Comparison of ENCODE assay signal across 8 mouse cellular contexts in the genomic region with DNA sequence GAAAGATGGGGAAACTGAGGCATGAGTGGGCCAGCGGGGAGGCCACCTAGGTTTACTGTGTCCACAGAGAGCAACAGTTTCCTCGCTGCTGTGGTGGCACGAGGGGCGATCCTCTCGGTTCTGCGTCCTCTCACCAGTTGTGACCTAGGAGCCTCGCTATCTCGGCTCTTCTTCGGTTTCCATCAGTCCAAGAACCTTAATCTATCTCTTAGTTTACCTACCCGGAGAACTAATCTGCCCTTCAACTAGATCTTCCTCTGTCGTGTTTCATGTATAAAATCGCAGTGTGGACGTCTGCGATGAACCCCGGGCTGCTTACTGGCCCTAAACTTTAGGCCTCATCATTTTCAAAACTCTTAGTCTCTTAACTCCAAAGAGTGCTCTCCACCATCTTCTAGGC. TPM values are rescaled to one million over a fixed set of nuclear protein-coding genes. Genes with fewer than 3 reads are reported as not detected.
DNase-seq lines count a peak whose midpoint lies in the region; ATAC-seq and TF ChIP-seq lines count a peak whose summit lies in the region.

No protein-coding gene starts in this region.

- H3K36me3 ChIP-seq in heart, postnatal 0 days (replicated peaks; ENCODE audit: control insufficient read depth, insufficient read depth, low read length), result peaks cover 37% of the 10 kb centered on the region
- peaks cover 27% of the 10 kb centered on the region; the same call in 1 of the 2 replicates for H3K36me3 ChIP-seq in forebrain, postnatal 0 days (ENCODE audit: insufficient read depth)
- peaks cover 44% of the 10 kb centered on the region for H3K36me3 ChIP-seq in midbrain, embryonic 12.5 days

- peak overlapping the region; percentile 91 for H3K4me2 ChIP-seq in heart, postnatal 0 days (ENCODE audit: low read depth, low read length)
- H3K4me2 ChIP-seq in forebrain, postnatal 0 days (ENCODE audit: low read depth), result peak overlapping the region; percentile 83
- peak overlapping the region; percentile 89 for H3K4me2 ChIP-seq in midbrain, embryonic 12.5 days (replicated peaks)

- H3K4me1 ChIP-seq in heart, postnatal 0 days (ENCODE audit: control insufficient read depth, insufficient read depth), result peaks cover 11% of the 10 kb centered on the region; the same call in 1 of the 2 replicates
- peaks cover 15% of the 10 kb centered on the region for H3K4me1 ChIP-seq in forebrain, postnatal 0 days (ENCODE audit: insufficient read depth)
- peaks cover 24% of the 10 kb centered on the region for H3K4me1 ChIP-seq in midbrain, embryonic 12.5 days

- H3K9me3 ChIP-seq in heart, postnatal 0 days (replicated peaks; ENCODE audit: control insufficient read depth, low read length), result no peaks in the 10 kb centered on the region
- H3K9me3 ChIP-seq in forebrain, postnatal 0 days (ENCODE audit: low read length), result no peaks in the 10 kb centered on the region
- no peaks in the 10 kb centered on the region for H3K9me3 ChIP-seq in midbrain, embryonic 12.5 days

- no peaks in the 10 kb centered on the region for H3K27me3 ChIP-seq in heart, postnatal 0 days (ENCODE audit: control insufficient read depth, insufficient read depth, low read length)
- no peaks in the 10 kb centered on the region for H3K27me3 ChIP-seq in forebrain, postnatal 0 days (ENCODE audit: insufficient read depth, low read length)
- H3K27me3 ChIP-seq in midbrain, embryonic 12.5 days, result no peaks in the 10 kb centered on the region

- H3K9ac ChIP-seq in heart, postnatal 0 days (replicated peaks; ENCODE audit: low read depth, low read length), result peak overlapping the region; percentile 96
- H3K9ac ChIP-seq in forebrain, postnatal 0 days, result peak overlapping the region; percentile 93
- peak overlapping the region; percentile 94 for H3K9ac ChIP-seq in midbrain, embryonic 12.5 days (replicated peaks)

- WGBS in heart, postnatal 0 days, result 7% methylated on average over 15 of the region's 15 CpGs
- WGBS in forebrain, postnatal 0 days, result 11% methylated on average over 15 of the region's 15 CpGs
- WGBS in midbrain, embryonic 12.5 days, result 10% methylated on average over 15 of the region's 15 CpGs

- H3K27ac ChIP-seq in heart, postnatal 0 days (ENCODE audit: low read depth), result peak overlapping the region; percentile 83
- H3K27ac ChIP-seq in forebrain, postnatal 0 days (ENCODE audit: low read depth, low read length), result peak overlapping the region; percentile 90
- H3K27ac ChIP-seq in midbrain, embryonic 12.5 days (replicated peaks), result peak overlapping the region; percentile 87

- H3K4me3 ChIP-seq in heart, postnatal 0 days (ENCODE audit: low read depth, low read length), result peak overlapping the region; percentile 80
- H3K4me3 ChIP-seq in forebrain, postnatal 0 days (ENCODE audit: low read depth, low read length), result peak overlapping the region; percentile 82
- H3K4me3 ChIP-seq in midbrain, embryonic 12.5 days, result peak overlapping the region; percentile 92

- TF ChIP-seq CTCF in heart, postnatal 0 days (IDR thresholded peaks at IDR 0.05; ENCODE audit: low read depth), result no peak
- no peak for TF ChIP-seq CTCF in forebrain, postnatal 0 days (IDR thresholded peaks at IDR 0.05; ENCODE audit: low read depth)

- no peak for TF ChIP-seq EP300 in heart, postnatal 0 days (IDR thresholded peaks at IDR 0.05; ENCODE audit: low read depth)

- DNase-seq in heart, postnatal 0 days (ENCODE audit: low spot score), result no peak
- no peak for DNase-seq in heart, adult 18-20 months
- peak; percentile 27 for DNase-seq in MN1 (ENCODE audit: low spot score)
- DNase-seq in forebrain, postnatal 0 days, result no peak
- no peak for DNase-seq in gastrocnemius, postnatal 10 days
- no peak for DNase-seq in kidney, postnatal 14 days
- DNase-seq in T-cell, adult 2 months (ENCODE audit: low spot score), result no peak

- no peak for ATAC-seq in heart, postnatal 0 days (ENCODE audit: insufficient read depth, low read depth)
- ATAC-seq in forebrain, postnatal 0 days, result 0 out of 2 replicates have a peak, but pooled peaks have one; percentile 1
- ATAC-seq in midbrain, embryonic 12.5 days (ENCODE audit: low FRiP score, low read depth), result no peak; the same call in 1 of the 2 replicates

RNA-seq across cellular contexts. Expression of a gene that starts 0.6 kb away (rescaled TPM):
- not detected in 2 replicates for total RNA-seq in heart, postnatal 0 days (2014; rRNA removed; ENCODE audit: low replicate concordance)
- not detected in 2 replicates for polyA plus RNA-seq in heart, postnatal 0 days (2015; fragmentation: Nextera tagmentation; extraction: Ambion mirVana)
- under 1 TPM in 1 of 2 experiments, not detected in 1; 0.18 TPM for total RNA-seq in heart, adult 18-20 months (2021)
- total RNA-seq in forebrain, postnatal 0 days (2014; rRNA removed), result 0.31 and 0.38 TPM in 2 replicates
- 0.07 TPM in 1 of 2 replicates, not detected in the other for polyA plus RNA-seq in forebrain, postnatal 0 days (2015; fragmentation: Nextera tagmentation; extraction: Ambion mirVana)
- polyA plus RNA-seq in midbrain, embryonic 12.5 days (2016; fragmentation: Nextera tagmentation; extraction: Ambion mirVana), result 0.08 TPM in 1 of 2 replicates, not detected in the other
- under 1 TPM; 0.35 to 0.50 TPM for total RNA-seq in gastrocnemius, postnatal 10 days (2021)

RNA-seq across cellular contexts. Expression of a gene that starts 0.7 kb away (rescaled TPM):
- 46.6 and 50.7 TPM in 2 replicates for total RNA-seq in heart, postnatal 0 days (2014; rRNA removed; ENCODE audit: low replicate concordance)
- 41.7 and 43.7 TPM in 2 replicates for polyA plus RNA-seq in heart, postnatal 0 days (2015; fragmentation: Nextera tagmentation; extraction: Ambion mirVana)
- total RNA-seq in heart, adult 18-20 months (2021), result 10 to 100 TPM; 32.7 to 36.3 TPM
- 39.0 and 42.5 TPM in 2 replicates for total RNA-seq in forebrain, postnatal 0 days (2014; rRNA removed)
- 72.2 and 73.6 TPM in 2 replicates for polyA plus RNA-seq in forebrain, postnatal 0 days (2015; fragmentation: Nextera tagmentation; extraction: Ambion mirVana)
- 45.2 and 46.5 TPM in 2 replicates for polyA plus RNA-seq in midbrain, embryonic 12.5 days (2016; fragmentation: Nextera tagmentation; extraction: Ambion mirVana)
- total RNA-seq in gastrocnemius, postnatal 10 days (2021), result 10 to 100 TPM; 23.6 to 26.7 TPM

RNA-seq across cellular contexts. Expression of a gene that starts 6.2 kb away (rescaled TPM):
- 7.5 and 9.2 TPM in 2 replicates for total RNA-seq in heart, postnatal 0 days (2014; rRNA removed; ENCODE audit: low replicate concordance)
- polyA plus RNA-seq in heart, postnatal 0 days (2015; fragmentation: Nextera tagmentation; extraction: Ambion mirVana), result 64.7 and 65.4 TPM in 2 replicates
- total RNA-seq in heart, adult 18-20 months (2021), result 10 to 100 TPM; 36.5 to 37.2 TPM
- 29.2 and 38.5 TPM in 2 replicates for total RNA-seq in forebrain, postnatal 0 days (2014; rRNA removed)
- polyA plus RNA-seq in forebrain, postnatal 0 days (2015; fragmentation: Nextera tagmentation; extraction: Ambion mirVana), result 110 and 120 TPM in 2 replicates
- polyA plus RNA-seq in midbrain, embryonic 12.5 days (2016; fragmentation: Nextera tagmentation; extraction: Ambion mirVana), result 163 and 166 TPM in 2 replicates
- 10 to 100 TPM; 57.0 to 65.1 TPM for total RNA-seq in gastrocnemius, postnatal 10 days (2021)

RNA-seq across cellular contexts. Expression of a gene that starts 9.5 kb away (rescaled TPM):
- total RNA-seq in heart, postnatal 0 days (2014; rRNA removed; ENCODE audit: low replicate concordance), result 0.46 and 4.2 TPM in 2 replicates
- polyA plus RNA-seq in heart, postnatal 0 days (2015; fragmentation: Nextera tagmentation; extraction: Ambion mirVana), result 0.37 and 0.45 TPM in 2 replicates
- total RNA-seq in heart, adult 18-20 months (2021), result under 1 TPM; 0.62 to 0.69 TPM
- total RNA-seq in forebrain, postnatal 0 days (2014; rRNA removed), result 2.2 and 2.8 TPM in 2 replicates
- 0.25 and 0.57 TPM in 2 replicates for polyA plus RNA-seq in forebrain, postnatal 0 days (2015; fragmentation: Nextera tagmentation; extraction: Ambion mirVana)
- polyA plus RNA-seq in midbrain, embryonic 12.5 days (2016; fragmentation: Nextera tagmentation; extraction: Ambion mirVana), result 0.75 and 0.85 TPM in 2 replicates
- 1 to 10 TPM; 3.4 to 5.4 TPM for total RNA-seq in gastrocnemius, postnatal 10 days (2021)

RNA-seq across cellular contexts. Expression of a gene that starts 34.0 kb away (rescaled TPM):
- 0.39 and 0.88 TPM in 2 replicates for total RNA-seq in heart, postnatal 0 days (2014; rRNA removed; ENCODE audit: low replicate concordance)
- 0.31 and 0.32 TPM in 2 replicates for polyA plus RNA-seq in heart, postnatal 0 days (2015; fragmentation: Nextera tagmentation; extraction: Ambion mirVana)
- total RNA-seq in heart, adult 18-20 months (2021), result 1 to 10 TPM; 1.2 to 1.3 TPM
- total RNA-seq in forebrain, postnatal 0 days (2014; rRNA removed), result 4.6 and 7.1 TPM in 2 replicates
- polyA plus RNA-seq in forebrain, postnatal 0 days (2015; fragmentation: Nextera tagmentation; extraction: Ambion mirVana), result 2.9 and 4.7 TPM in 2 replicates
- polyA plus RNA-seq in midbrain, embryonic 12.5 days (2016; fragmentation: Nextera tagmentation; extraction: Ambion mirVana), result 0.33 and 0.40 TPM in 2 replicates
- total RNA-seq in gastrocnemius, postnatal 10 days (2021), result 1 to 10 TPM; 1.4 to 1.6 TPM
